Mouse (Mus musculus): ENCODE measurements at regions not wholly inside any gene's neighbourhood (a gene's known extent, or its start where the extent isn't known, plus 50 kb on each side); places are given as distances from the start of the nearest gene placed in this dataset.

- no peak for DNase-seq
Observed at GRCm38 (mm10) chr2:48545679-48546078, 268.2 kb upstream of the Acvr2a start.

- no peak for DNase-seq
Observed at GRCm38 (mm10) chr2:48546194-48546593, 267.7 kb upstream of the Acvr2a start.

- DNase-seq: no peak
Observed at GRCm38 (mm10) chr2:48556600-48556999, 257.3 kb upstream of the Acvr2a start.

- no peak for DNase-seq
Observed at GRCm38 (mm10) chr2:48557123-48557522, 256.8 kb upstream of the Acvr2a start.

- no peak for DNase-seq
Observed at GRCm38 (mm10) chr2:48558641-48559040, 255.3 kb upstream of the Acvr2a start.

- DNase-seq: no peak
Observed at GRCm38 (mm10) chr2:48563636-48564035, 250.3 kb upstream of the Acvr2a start.

GRCm38 (mm10) chr2:48564170-48564569 is 249.7 kb upstream of the Acvr2a start:
- DNase-seq: no peak

- DNase-seq: no peak
Observed at GRCm38 (mm10) chr2:48567871-48568270, 246.0 kb upstream of the Acvr2a start.

GRCm38 (mm10) chr2:48586162-48586830 is 227.6 kb upstream of the Acvr2a start:
- no peak for DNase-seq

GRCm38 (mm10) chr2:48586831-48587169 is 227.1 kb upstream of the Acvr2a start:
- DNase-seq: no peak

GRCm38 (mm10) chr2:48589709-48590108 is 224.2 kb upstream of the Acvr2a start:
- DNase-seq: no peak

- DNase-seq: no peak
Observed at GRCm38 (mm10) chr2:48597793-48598583, 215.9 kb upstream of the Acvr2a start.

- DNase-seq: no peak
Observed at GRCm38 (mm10) chr2:48599367-48599766, 214.5 kb upstream of the Acvr2a start.

GRCm38 (mm10) chr2:48601855-48602254 is 212.1 kb upstream of the Acvr2a start:
- DNase-seq: no peak

GRCm38 (mm10) chr2:48609466-48609865 is 204.4 kb upstream of the Acvr2a start:
- DNase-seq: no peak

GRCm38 (mm10) chr2:48612251-48612650 is 201.7 kb upstream of the Acvr2a start:
- no peak for DNase-seq

GRCm38 (mm10) chr2:48617141-48617699 is 196.7 kb upstream of the Acvr2a start:
- DNase-seq: no peak

GRCm38 (mm10) chr2:48619042-48619441 is 194.9 kb upstream of the Acvr2a start:
- DNase-seq: peak; percentile 80

- DNase-seq: no peak
Observed at GRCm38 (mm10) chr2:48620815-48621214, 193.1 kb upstream of the Acvr2a start.

- no peak for DNase-seq
Observed at GRCm38 (mm10) chr2:48622316-48622715, 191.6 kb upstream of the Acvr2a start.

- DNase-seq: peak; percentile 53
Observed at GRCm38 (mm10) chr2:48624040-48624439, 189.9 kb upstream of the Acvr2a start.

- no peak for DNase-seq
Observed at GRCm38 (mm10) chr2:48624461-48624860, 189.4 kb upstream of the Acvr2a start.

GRCm38 (mm10) chr2:48627011-48627410 is 186.9 kb upstream of the Acvr2a start:
- DNase-seq: no peak
